12 mouse cellular contexts compared by ENCODE assay signal in genomic region chr5:18137450-18138061, GRCm38 (mm10).
DNase-seq lines count a peak whose midpoint lies in the region; ATAC-seq lines count a peak whose summit lies in the region.
"Had no signal": no experiment of that assay in that cellular context is flagged by ENCODE, and none has a peak within 500 bp of the region (broad histone marks: within the 10 kb centered on the region; RNA-seq: fewer than 3 reads in every experiment).

No protein-coding gene starts in this region.

- WGBS in forebrain, embryonic 11.5 days: 61% methylated on average over 4 of the region's 4 CpGs
- 68% methylated on average over 4 of the region's 4 CpGs for WGBS in forebrain, embryonic 10.5 days
- 69% methylated on average over 4 of the region's 4 CpGs for WGBS in neural tube, embryonic 14.5 days

- no peak for DNase-seq in forebrain, embryonic 11.5 days (ENCODE audit: low spot score)
- no peak for DNase-seq in forebrain, embryonic 10.5 days (ENCODE audit: extremely low spot score, low spot score)
- no peak for DNase-seq in neural tube, embryonic 10.5 days (ENCODE audit: extremely low spot score, low spot score)
- peak; percentile 25 to 65 for DNase-seq in frontal cortex, adult 2 months (ENCODE audit: extremely low spot score in 1 of 2, low spot score in 1 of 2)
- peak; percentile 79 for DNase-seq in telencephalon, adult 2 months (ENCODE audit: low read depth, low spot score)
- DNase-seq in embryo, embryonic 10 days (ENCODE audit: low spot score): no peak
- DNase-seq in cerebellum, postnatal 36 days: no peak
- DNase-seq: B cell, adult 2 months had no signal

- no peaks in the 10 kb centered on the region for H3K27me3 ChIP-seq in forebrain, embryonic 11.5 days (ENCODE audit: control insufficient read depth, insufficient read depth, low read length)
- no peaks in the 10 kb centered on the region for H3K27me3 ChIP-seq in forebrain, embryonic 10.5 days (ENCODE audit: poor library complexity, severe bottlenecking)
- H3K27me3 ChIP-seq in neural tube, embryonic 14.5 days (ENCODE audit: control insufficient read depth, insufficient read depth, low read length): no peaks in the 10 kb centered on the region
- H3K27me3 ChIP-seq: heart, embryonic 13.5 days; intestine, embryonic 15.5 days had no signal

- H3K9ac ChIP-seq in forebrain, embryonic 11.5 days (ENCODE audit: low read length): no peak overlapping the region
- H3K9ac ChIP-seq in neural tube, embryonic 14.5 days (replicated peaks; ENCODE audit: low read depth, low read length): no peak overlapping the region
- H3K9ac ChIP-seq: heart, embryonic 13.5 days; intestine, embryonic 15.5 days had no signal

- peaks cover 3% of the 10 kb centered on the region; the same call in 1 of the 2 replicates for H3K4me1 ChIP-seq in forebrain, embryonic 11.5 days (replicated peaks; ENCODE audit: control insufficient read depth, insufficient read depth, low read length)
- peaks cover 8% of the 10 kb centered on the region for H3K4me1 ChIP-seq in forebrain, embryonic 10.5 days
- no peaks in the 10 kb centered on the region for H3K4me1 ChIP-seq in neural tube, embryonic 14.5 days (ENCODE audit: control insufficient read depth, insufficient read depth, low read length)
- H3K4me1 ChIP-seq: heart, embryonic 13.5 days; intestine, embryonic 15.5 days had no signal

- ATAC-seq in forebrain, embryonic 11.5 days (replicated peaks; ENCODE audit: low FRiP score): peak; percentile 49
- ATAC-seq in neural tube, embryonic 14.5 days (ENCODE audit: low read depth): peak; percentile 46; the same call in 1 of the 2 replicates
- ATAC-seq: intestine, embryonic 15.5 days had no signal

- H3K36me3 ChIP-seq in forebrain, embryonic 11.5 days (ENCODE audit: control insufficient read depth, insufficient read depth, low read length): no peaks in the 10 kb centered on the region
- no peaks in the 10 kb centered on the region for H3K36me3 ChIP-seq in forebrain, embryonic 10.5 days (replicated peaks)
- no peaks in the 10 kb centered on the region for H3K36me3 ChIP-seq in neural tube, embryonic 14.5 days (ENCODE audit: control insufficient read depth, insufficient read depth, low read length)
- H3K36me3 ChIP-seq: heart, embryonic 13.5 days; intestine, embryonic 15.5 days had no signal

- no peak overlapping the region for H3K27ac ChIP-seq in forebrain, embryonic 11.5 days (ENCODE audit: low read depth, low read length)
- no peak overlapping the region for H3K27ac ChIP-seq in forebrain, embryonic 10.5 days
- no peak overlapping the region for H3K27ac ChIP-seq in neural tube, embryonic 14.5 days (ENCODE audit: low read depth, low read length)
- H3K27ac ChIP-seq: heart, embryonic 13.5 days; intestine, embryonic 15.5 days had no signal

- no peaks in the 10 kb centered on the region for H3K9me3 ChIP-seq in forebrain, embryonic 11.5 days (ENCODE audit: control insufficient read depth, low read length)
- H3K9me3 ChIP-seq in forebrain, embryonic 10.5 days: no peaks in the 10 kb centered on the region
- H3K9me3 ChIP-seq in neural tube, embryonic 14.5 days (ENCODE audit: control insufficient read depth, low read length): no peaks in the 10 kb centered on the region; the same call in 1 of the 2 replicates
- H3K9me3 ChIP-seq: intestine, embryonic 15.5 days had no signal

- no peak overlapping the region for H3K4me2 ChIP-seq in forebrain, embryonic 11.5 days (ENCODE audit: low read depth, low read length, severe bottlenecking)
- H3K4me2 ChIP-seq in neural tube, embryonic 14.5 days (ENCODE audit: low read depth, low read length): no peak overlapping the region
- H3K4me2 ChIP-seq: heart, embryonic 13.5 days; intestine, embryonic 15.5 days had no signal

- no peak overlapping the region for H3K4me3 ChIP-seq in forebrain, embryonic 11.5 days (ENCODE audit: low read depth, low read length)
- no peak overlapping the region for H3K4me3 ChIP-seq in forebrain, embryonic 10.5 days
- no peak overlapping the region for H3K4me3 ChIP-seq in neural tube, embryonic 14.5 days (ENCODE audit: low read depth, low read length)
- H3K4me3 ChIP-seq: erythroblast, embryonic 14.5 days; heart, embryonic 13.5 days; intestine, embryonic 15.5 days had no signal

Comparison
In these comparisons a context has a peak if more than half of its experiments do, and no peak if none do; other contexts are left out.
1. DNase-seq: peak in frontal cortex, adult 2 months (2 of 2) and telencephalon, adult 2 months (single experiment); none in forebrain, embryonic 11.5 days (single experiment), forebrain, embryonic 10.5 days (single experiment), neural tube, embryonic 10.5 days (single experiment), embryo, embryonic 10 days (single experiment) and cerebellum, postnatal 36 days (0 of 2).